Mouse (Mus musculus) hindbrain, postnatal 0 days (tissue): ENCODE data around the gene Exosc5. TPM values are rescaled to one million over a fixed set of nuclear protein-coding genes. Genes with fewer than 3 reads are reported as not detected.

Source experiments
- ATAC-seq: fragments of 200-750 bp; cut with Nextera tagmentation; 2 replicates; pipeline ENCODE4 v1.8.0; 2017; ENCODE audit warnings: mild to moderate bottlenecking, moderate TSS enrichment, moderate library complexity
- DNase-seq: peaks from one replicate; pipeline ENCODE4 v3.0.0-alpha.2; 2015; ENCODE audit warnings: low spot score
- H3K27ac ChIP-seq: fragments of 300-500 bp; sonication (generic); 2 replicates; pipeline ENCODE4 v1.5.1; 2014; ENCODE audit warnings: mild to moderate bottlenecking
- H3K27me3 ChIP-seq: fragments of 300-500 bp; sonication (generic); 2 replicates; pipeline ENCODE4 v1.6.1; 2014; ENCODE audit warnings: low read length, mixed read lengths; ENCODE audit not compliant: insufficient read depth
- H3K36me3 ChIP-seq: fragments of 300-500 bp; sonication (generic); 2 replicates; pipeline ENCODE4 v1.6.1; 2014; ENCODE audit warnings: low read length, mixed read lengths; ENCODE audit not compliant: insufficient read depth
- H3K4me1 ChIP-seq: fragments of 300-500 bp; sonication (generic); 2 replicates; pipeline ENCODE4 v1.6.1; 2014; ENCODE audit warnings: antibody characterized with exemption, low read length, mixed read lengths; ENCODE audit not compliant: insufficient read depth
- H3K4me2 ChIP-seq: fragments of 300-500 bp; sonication (generic); 2 replicates; pipeline ENCODE4 v1.6.1; 2014; ENCODE audit warnings: low read depth, mild to moderate bottlenecking, low read length, moderate library complexity, mixed read lengths
- H3K4me3 ChIP-seq: fragments of 300-500 bp; sonication (generic); 2 replicates; pipeline ENCODE4 v1.5.1; 2014; ENCODE audit warnings: low read length
- H3K9ac ChIP-seq: fragments of 300-500 bp; sonication (generic); replicated peaks from 2 replicates; pipeline ENCODE4 v1.6.1; 2014; ENCODE audit warnings: mild to moderate bottlenecking, low read length, moderate library complexity, mixed read lengths
- H3K9me3 ChIP-seq: fragments of 300-500 bp; sonication (generic); 2 replicates; pipeline ENCODE4 v1.6.1; 2016; ENCODE audit warnings: low read length, mixed read lengths
- CTCF ChIP-seq: IDR thresholded peaks from 2 replicates; pipeline ENCODE4 v1.5.1; 2016; ENCODE audit warnings: antibody characterized with exemption, control low read depth, low read depth
- WGBS: fragments of 180-500 bp; shearing (Covaris S2); extraction: QIAGEN DNeasy Blood & Tissue Kit; methylation state at CpG from one replicate; pipeline ENCODE4 v1.1.7; 2014; 5-methylcytosine and 5-hydroxymethylcytosine counted together
- polyA plus RNA-seq: library from polyadenylated mRNA; unstranded; fragments of >200 nt; fragmentation: Nextera tagmentation; extraction: Ambion mirVana; gene quantifications from 2 replicates; pipeline ENCODE4 v1.2.1, GENCODE M21; 2015
- total RNA-seq: library from RNA; depleted of rRNA; stranded (reverse); fragments of >200 nt; gene quantifications from 2 replicates; pipeline ENCODE4 v1.2.3, GENCODE M21; 2014

Exosc5 gene
- total and polyA plus RNA-seq, 2 experiments from 2014 or later: 33.9 to 39.2 TPM

GRCm38 (mm10) chr7:25617376-25618160 lies 41.4 kb upstream of the Exosc5 start:
- DNase-seq (no peak), ATAC-seq (no peak)
- Histone ChIP-seq H3K4me3 (no peak overlapping the region), H3K9ac (no peak overlapping the region), H3K36me3 (peaks cover 15% of the 10 kb centered on the region; the same call in 1 of the 2 replicates), H3K4me2 (no peak overlapping the region), H3K9me3 (no peaks in the 10 kb centered on the region), H3K27me3 (no peaks in the 10 kb centered on the region), H3K27ac (no peak overlapping the region), H3K4me1 (peaks cover 5% of the 10 kb centered on the region; the same call in 1 of the 2 replicates)
- WGBS: 84% methylated on average over 10 of the region's 10 CpGs
- no peak for TF ChIP-seq CTCF

- DNase-seq: peak; percentile 96
- no peak for TF ChIP-seq CTCF
- Histone ChIP-seq H3K36me3 (peaks cover 19% of the 10 kb centered on the region; the same call in 1 of the 2 replicates), H3K4me1 (peaks cover 5% of the 10 kb centered on the region; the same call in 1 of the 2 replicates), H3K9ac (peak within 1 kb of the TSS; percentile 51), H3K9me3 (no peaks in the 10 kb centered on the region), H3K4me2 (peak within 1 kb of the TSS; percentile 66), H3K4me3 (peak within 1 kb of the TSS; percentile 63), H3K27me3 (no peaks in the 10 kb centered on the region), H3K27ac (peak within 1 kb of the TSS; percentile 16; the same call in 1 of the 2 replicates)
- ATAC-seq: peak; percentile 95
- WGBS: 2% methylated on average over 53 of the region's 53 CpGs
These were observed 39.9 kb upstream of the Exosc5 start, which contains the start of gene Dmac2 for GRCm38 (mm10) chr7:25618865-25619721. Dmac2 (plus strand) TSS chr7:25619414.

- Histone ChIP-seq H3K9ac (peak overlapping the region; percentile 51), H3K36me3 (peaks cover 19% of the 10 kb centered on the region; the same call in 1 of the 2 replicates), H3K27ac (peak overlapping the region; percentile 16; the same call in 1 of the 2 replicates), H3K4me1 (peaks cover 5% of the 10 kb centered on the region; the same call in 1 of the 2 replicates), H3K9me3 (no peaks in the 10 kb centered on the region), H3K4me2 (peak overlapping the region; percentile 66), H3K4me3 (peak overlapping the region; percentile 63), H3K27me3 (no peaks in the 10 kb centered on the region)
- DNase-seq (no peak), ATAC-seq (no peak)
- WGBS: 24% methylated on average over 5 of the region's 5 CpGs
- no peak for TF ChIP-seq CTCF
These were observed 39.3 kb upstream of the Exosc5 start for GRCm38 (mm10) chr7:25619722-25619991.

- Histone ChIP-seq H3K36me3 (peaks cover 19% of the 10 kb centered on the region; the same call in 1 of the 2 replicates), H3K4me1 (peaks cover 5% of the 10 kb centered on the region; the same call in 1 of the 2 replicates), H3K4me2 (peak overlapping the region; percentile 66), H3K27me3 (no peaks in the 10 kb centered on the region), H3K9ac (peak overlapping the region; percentile 51; the same call in 1 of the 2 replicates), H3K4me3 (no peak overlapping the region; the same call in 1 of the 2 replicates), H3K9me3 (no peaks in the 10 kb centered on the region), H3K27ac (peak overlapping the region; percentile 16; the same call in 1 of the 2 replicates)
- no peak for TF ChIP-seq CTCF
- 92% methylated on average over 5 of the region's 5 CpGs for WGBS
- DNase-seq: no peak
- ATAC-seq: no peak
These were observed 38.9 kb upstream of the Exosc5 start for GRCm38 (mm10) chr7:25620101-25620500.

- 93% methylated on average over 11 of the region's 11 CpGs for WGBS
- no peak overlapping the region for H3K4me2 ChIP-seq
- H3K27me3 ChIP-seq: no peaks in the 10 kb centered on the region
- no peak overlapping the region for H3K4me3 ChIP-seq
- no peak for DNase-seq
- peaks cover 19% of the 10 kb centered on the region; the same call in 1 of the 2 replicates for H3K36me3 ChIP-seq
- H3K9ac ChIP-seq: no peak overlapping the region
- no peaks in the 10 kb centered on the region for H3K9me3 ChIP-seq
- H3K4me1 ChIP-seq: peaks cover 5% of the 10 kb centered on the region; the same call in 1 of the 2 replicates
- no peak overlapping the region for H3K27ac ChIP-seq
- TF ChIP-seq CTCF: no peak
- no peak for ATAC-seq
These were observed 38.2 kb upstream of the Exosc5 start for GRCm38 (mm10) chr7:25620751-25621150.

GRCm38 (mm10) chr7:25623857-25624370 lies 35.0 kb upstream of the Exosc5 start:
- no peak for DNase-seq
- 84% methylated on average over 11 of the region's 11 CpGs for WGBS
- Histone ChIP-seq H3K36me3 (peaks cover 19% of the 10 kb centered on the region; the same call in 1 of the 2 replicates), H3K4me3 (no peak overlapping the region), H3K27me3 (no peaks in the 10 kb centered on the region), H3K9me3 (no peaks in the 10 kb centered on the region), H3K4me2 (no peak overlapping the region), H3K27ac (no peak overlapping the region), H3K4me1 (peaks cover 8% of the 10 kb centered on the region; the same call in 1 of the 2 replicates), H3K9ac (no peak overlapping the region)
- ATAC-seq: no peak
- TF ChIP-seq CTCF: no peak
